Mouse (Mus musculus): ENCODE data around the gene Snrpc. TPM values are rescaled to one million over a fixed set of nuclear protein-coding genes. Genes with fewer than 3 reads are reported as not detected.
"Not testable (repeated sequence)": the region's sequence is repeated elsewhere in the genome, so short reads cannot be mapped to it uniquely, and the experiment has no call there.

The Snrpc gene
- total RNA-seq (2014; rRNA removed): 124 and 146 TPM in 2 replicates
- 235 TPM in 2 replicates for polyA plus RNA-seq (2015; fragmentation: Nextera tagmentation; extraction: Ambion mirVana)

DNA sequence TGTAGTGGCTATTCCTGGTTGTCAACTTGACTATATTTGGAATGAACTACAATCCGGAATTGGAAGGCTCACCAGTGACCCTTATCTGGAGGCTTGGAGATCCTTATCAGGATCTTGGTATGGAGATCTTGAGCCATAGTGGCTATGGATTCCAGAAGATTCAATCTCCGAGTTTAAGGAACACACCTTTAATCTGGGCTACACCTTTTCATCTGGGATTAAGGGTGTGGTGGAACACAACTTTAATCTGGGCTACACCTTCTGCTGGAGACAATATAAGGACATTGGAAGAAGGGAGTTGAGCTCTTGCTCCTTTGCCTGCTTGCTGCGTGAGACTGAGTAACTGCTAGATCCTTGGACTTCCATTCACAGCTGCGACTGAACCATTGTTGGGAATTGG is at the start of gene Snrpc:
Gene Snrpc (plus strand): TSS at position 301 of the 400 bp plus-strand sequence.
- H3K27me3 ChIP-seq (ENCODE audit: insufficient read depth, low read length); H3K9ac ChIP-seq (replicated peaks; ENCODE audit: low read length); H3K27ac ChIP-seq; H3K4me2 ChIP-seq (ENCODE audit: low read depth, low read length); H3K9me3 ChIP-seq (ENCODE audit: low read length); ATAC-seq; H3K4me3 ChIP-seq (ENCODE audit: low read length); H3K4me1 ChIP-seq (ENCODE audit: insufficient read depth, low read length); DNase-seq (ENCODE audit: low spot score): not testable (repeated sequence)
- 82% methylated on average over 3 of the region's 4 CpGs for WGBS
- peaks cover 11% of the 10 kb centered on the region; the same call in 1 of the 2 replicates for H3K36me3 ChIP-seq (ENCODE audit: insufficient read depth, low read length)

DNA sequence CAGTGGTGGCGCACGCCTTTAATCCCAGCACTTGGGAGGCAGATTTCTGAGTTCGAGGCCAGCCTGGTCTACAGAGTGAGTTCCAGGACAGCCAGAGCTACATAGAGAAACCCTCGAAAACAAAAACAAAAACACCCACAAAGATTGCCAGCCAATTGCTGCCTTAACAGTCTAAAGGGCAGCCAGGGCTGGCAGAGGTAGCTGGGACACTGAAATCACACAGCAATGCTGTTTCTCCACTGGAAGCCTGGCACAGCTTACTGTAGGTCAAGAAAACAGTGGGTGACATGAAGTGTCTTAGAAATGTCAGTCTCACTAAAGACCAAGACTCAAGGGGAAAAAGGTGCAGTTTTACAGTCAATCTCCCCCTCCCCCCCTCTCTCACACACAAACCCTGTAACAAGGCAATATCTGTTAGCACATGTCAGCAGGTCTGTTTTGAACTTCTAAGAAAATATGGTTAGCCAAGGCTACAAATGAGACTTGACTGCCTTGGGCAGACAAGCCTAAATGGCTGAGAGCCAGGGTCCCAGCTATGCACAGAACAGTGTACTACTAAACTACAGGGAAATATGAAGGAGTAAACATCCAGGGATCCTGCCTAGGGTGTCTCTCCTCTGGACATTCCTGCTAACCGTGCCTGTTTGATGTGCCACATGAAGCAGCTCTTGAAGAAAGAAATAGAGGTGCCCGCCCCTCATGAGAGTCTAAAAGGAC is 49.3 kb upstream of the Snrpc start:
- Histone ChIP-seq H3K9ac (replicated peaks; ENCODE audit: low read length) (no peak overlapping the region), H3K4me3 (ENCODE audit: low read length) (no peak overlapping the region), H3K27me3 (ENCODE audit: insufficient read depth, low read length) (no peaks in the 10 kb centered on the region), H3K9me3 (ENCODE audit: low read length) (no peaks in the 10 kb centered on the region), H3K4me2 (ENCODE audit: low read depth, low read length) (no peak overlapping the region), H3K27ac (no peak overlapping the region), H3K36me3 (ENCODE audit: insufficient read depth, low read length) (peaks cover 13% of the 10 kb centered on the region; the same call in 1 of the 2 replicates), H3K4me1 (ENCODE audit: insufficient read depth, low read length) (no peaks in the 10 kb centered on the region)
- ATAC-seq: no peak
- DNase-seq (ENCODE audit: low spot score): no peak
- TF ChIP-seq CTCF (IDR thresholded peaks at IDR 0.05; ENCODE audit: low read depth): no peak
- 82% methylated on average over 6 of the region's 6 CpGs for WGBS

DNA sequence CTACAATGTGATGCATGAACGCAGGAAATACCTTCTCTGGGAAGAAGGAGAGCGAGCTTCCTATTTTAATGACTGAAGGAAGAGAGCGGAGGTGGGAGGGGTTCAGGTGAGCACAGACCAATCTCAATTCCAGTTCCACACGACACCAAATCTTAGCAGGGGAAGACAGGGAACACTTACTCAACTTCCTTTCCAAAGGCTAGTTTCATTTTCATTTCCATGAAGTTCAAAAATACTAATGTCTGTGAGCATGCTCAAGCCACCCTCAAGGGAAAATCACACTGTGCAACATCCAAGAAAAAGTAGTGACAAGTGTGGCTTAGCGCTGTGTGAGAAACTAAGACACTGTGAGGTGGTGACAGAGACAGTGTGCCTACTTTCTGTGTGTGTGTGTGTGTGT is 47.9 kb upstream of the Snrpc start:
- Histone ChIP-seq H3K27me3 (ENCODE audit: insufficient read depth, low read length) (no peaks in the 10 kb centered on the region), H3K4me1 (ENCODE audit: insufficient read depth, low read length) (no peaks in the 10 kb centered on the region), H3K4me2 (ENCODE audit: low read depth, low read length) (no peak overlapping the region), H3K9ac (replicated peaks; ENCODE audit: low read length) (no peak overlapping the region), H3K9me3 (ENCODE audit: low read length) (no peaks in the 10 kb centered on the region), H3K36me3 (ENCODE audit: insufficient read depth, low read length) (peaks cover 8% of the 10 kb centered on the region; the same call in 1 of the 2 replicates), H3K27ac (no peak overlapping the region), H3K4me3 (ENCODE audit: low read length) (no peak overlapping the region)
- DNase-seq (ENCODE audit: low spot score) (no peak), ATAC-seq (no peak)
- no peak for TF ChIP-seq CTCF (IDR thresholded peaks at IDR 0.05; ENCODE audit: low read depth)
- WGBS: 89% methylated on average over 5 of the region's 5 CpGs

DNA sequence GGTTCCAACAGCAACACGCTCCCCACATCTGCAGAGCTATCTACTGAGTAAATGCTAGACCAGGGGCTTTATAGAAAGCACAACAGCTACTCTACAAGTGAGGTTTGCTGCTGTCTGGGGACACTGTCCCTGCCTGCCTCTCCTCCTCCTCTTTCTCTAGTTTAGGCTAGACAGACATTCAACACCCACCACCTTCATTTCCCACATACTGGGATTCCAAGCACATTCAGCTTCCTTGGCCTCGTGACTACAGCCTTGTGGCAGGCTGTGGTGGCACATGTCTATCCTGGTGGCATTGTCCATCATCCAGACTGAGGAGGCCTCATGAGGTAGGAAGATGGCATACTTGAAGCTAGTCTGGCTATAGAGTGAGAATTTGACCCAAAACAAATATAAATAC is 47.0 kb upstream of the Snrpc start:
- TF ChIP-seq CTCF (IDR thresholded peaks at IDR 0.05; ENCODE audit: low read depth): no peak
- no peak for DNase-seq (ENCODE audit: low spot score)
- Histone ChIP-seq H3K4me1 (ENCODE audit: insufficient read depth, low read length) (no peaks in the 10 kb centered on the region), H3K36me3 (ENCODE audit: insufficient read depth, low read length) (peaks cover under 1% of the 10 kb centered on the region; the same call in 1 of the 2 replicates), H3K9ac (replicated peaks; ENCODE audit: low read length) (no peak overlapping the region), H3K9me3 (ENCODE audit: low read length) (no peaks in the 10 kb centered on the region), H3K4me2 (ENCODE audit: low read depth, low read length) (no peak overlapping the region), H3K27ac (no peak overlapping the region), H3K27me3 (ENCODE audit: insufficient read depth, low read length) (no peaks in the 10 kb centered on the region), H3K4me3 (ENCODE audit: low read length) (no peak overlapping the region)
- 75% methylated on average over 2 of the region's 2 CpGs for WGBS
- no peak for ATAC-seq

DNA sequence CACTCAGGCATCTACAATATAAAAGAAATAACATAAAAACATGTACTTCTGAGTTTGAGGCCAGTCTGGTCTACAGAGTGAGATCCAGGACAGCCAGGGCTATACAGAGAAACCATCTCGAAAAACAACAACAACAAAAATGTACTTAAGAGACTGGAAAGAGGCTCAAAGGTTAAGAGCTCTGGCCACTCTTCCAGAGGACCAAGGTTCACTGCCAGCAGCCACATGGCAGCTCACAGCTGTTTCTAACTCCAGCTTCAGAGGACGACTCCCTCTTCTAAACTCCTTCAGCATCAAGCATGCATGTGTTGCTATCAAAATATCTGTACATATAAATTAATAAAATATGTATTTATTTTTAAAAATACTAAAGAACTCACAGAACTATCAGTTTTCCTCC is 46.4 kb upstream of the Snrpc start:
- H3K27ac ChIP-seq: no peak overlapping the region
- H3K4me3 ChIP-seq (ENCODE audit: low read length): no peak overlapping the region
- no peaks in the 10 kb centered on the region for H3K27me3 ChIP-seq (ENCODE audit: insufficient read depth, low read length)
- DNase-seq (ENCODE audit: low spot score) (no peak), ATAC-seq (no peak)
- H3K4me2 ChIP-seq (ENCODE audit: low read depth, low read length): no peak overlapping the region
- no peak for TF ChIP-seq CTCF (IDR thresholded peaks at IDR 0.05; ENCODE audit: low read depth)
- peaks cover 3% of the 10 kb centered on the region; the same call in 1 of the 2 replicates for H3K4me1 ChIP-seq (ENCODE audit: insufficient read depth, low read length)
- H3K9me3 ChIP-seq (ENCODE audit: low read length): no peaks in the 10 kb centered on the region
- H3K9ac ChIP-seq (replicated peaks; ENCODE audit: low read length): no peak overlapping the region
- no peaks in the 10 kb centered on the region for H3K36me3 ChIP-seq (ENCODE audit: insufficient read depth, low read length)
- WGBS: 80% methylated on average over 2 of the region's 2 CpGs

DNA sequence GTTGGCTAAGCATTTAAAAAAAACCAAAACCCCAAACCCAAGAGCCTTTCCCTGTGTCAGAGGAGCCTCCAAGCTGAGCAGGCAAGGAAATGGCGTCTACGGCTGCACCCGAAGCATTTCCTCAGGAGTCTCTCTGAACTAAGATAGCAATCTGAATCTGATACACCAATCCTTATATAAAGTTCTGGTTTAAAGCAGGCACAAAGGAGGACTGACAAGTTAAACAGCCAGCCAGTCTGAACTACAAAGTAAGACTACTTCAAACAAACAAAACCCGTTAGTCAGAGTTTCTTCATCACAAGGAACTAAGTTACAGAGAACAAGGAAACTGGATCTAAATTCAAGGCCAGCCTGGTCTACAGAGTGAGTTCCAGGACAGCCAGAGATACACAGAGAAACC is 45.4 kb upstream of the Snrpc start:
- H3K4me2 ChIP-seq (ENCODE audit: low read depth, low read length): no peak overlapping the region
- TF ChIP-seq CTCF (IDR thresholded peaks at IDR 0.05; ENCODE audit: low read depth): no peak
- H3K27me3 ChIP-seq (ENCODE audit: insufficient read depth, low read length): no peaks in the 10 kb centered on the region
- 74% methylated on average over 4 of the region's 4 CpGs for WGBS
- H3K36me3 ChIP-seq (ENCODE audit: insufficient read depth, low read length): no peaks in the 10 kb centered on the region
- H3K9ac ChIP-seq (replicated peaks; ENCODE audit: low read length): no peak overlapping the region
- no peak overlapping the region for H3K27ac ChIP-seq
- DNase-seq (ENCODE audit: low spot score): no peak
- no peak for ATAC-seq
- no peaks in the 10 kb centered on the region for H3K9me3 ChIP-seq (ENCODE audit: low read length)
- H3K4me3 ChIP-seq (ENCODE audit: low read length): no peak overlapping the region
- peaks cover 11% of the 10 kb centered on the region; the same call in 1 of the 2 replicates for H3K4me1 ChIP-seq (ENCODE audit: insufficient read depth, low read length)

DNA sequence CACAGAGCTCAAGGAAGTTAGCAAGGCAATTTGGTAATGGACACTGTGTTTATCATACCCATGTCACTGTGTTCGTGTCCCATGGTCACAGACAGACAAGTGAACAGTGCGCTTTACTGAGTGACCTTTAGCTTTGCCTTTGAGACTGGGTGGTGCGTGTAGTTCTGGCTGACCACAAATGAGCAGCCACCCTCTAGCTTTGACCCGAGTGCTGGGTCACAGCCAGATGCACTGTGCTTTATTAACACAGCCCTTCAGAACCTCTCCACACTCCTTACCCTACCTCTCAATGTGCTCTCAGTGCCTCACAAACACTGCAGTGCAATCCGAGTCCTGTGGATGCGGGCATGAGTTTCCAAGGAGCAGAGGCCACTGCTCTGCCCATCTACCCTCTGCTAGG is 44.8 kb upstream of the Snrpc start:
- Histone ChIP-seq H3K4me2 (ENCODE audit: low read depth, low read length) (no peak overlapping the region), H3K4me1 (ENCODE audit: insufficient read depth, low read length) (peaks cover 12% of the 10 kb centered on the region; the same call in 1 of the 2 replicates), H3K27ac (no peak overlapping the region), H3K9me3 (ENCODE audit: low read length) (no peaks in the 10 kb centered on the region), H3K9ac (replicated peaks; ENCODE audit: low read length) (no peak overlapping the region), H3K36me3 (ENCODE audit: insufficient read depth, low read length) (no peaks in the 10 kb centered on the region), H3K27me3 (ENCODE audit: insufficient read depth, low read length) (no peaks in the 10 kb centered on the region), H3K4me3 (ENCODE audit: low read length) (no peak overlapping the region)
- no peak for TF ChIP-seq CTCF (IDR thresholded peaks at IDR 0.05; ENCODE audit: low read depth)
- ATAC-seq (no peak), DNase-seq (ENCODE audit: low spot score) (no peak)
- 80% methylated on average over 6 of the region's 6 CpGs for WGBS
